Mouse (Mus musculus): ENCODE measurements around the gene Pitpnm2.

Gene Pitpnm2

GRCm38 (mm10) chr5:124093852-124094604, 155.5 kb downstream of the Pitpnm2 start:
- no peak for DNase-seq (ENCODE audit: low spot score)

- no peak for DNase-seq (ENCODE audit: low spot score)
These were observed 156.3 kb downstream of the Pitpnm2 start for GRCm38 (mm10) chr5:124093120-124093794.

- peak; percentile 50 for DNase-seq (ENCODE audit: low spot score)
These were observed 157.6 kb downstream of the Pitpnm2 start for GRCm38 (mm10) chr5:124091951-124092406.

GRCm38 (mm10) chr5:124089868-124090267, 159.7 kb downstream of the Pitpnm2 start:
- DNase-seq (ENCODE audit: low spot score): no peak

GRCm38 (mm10) chr5:124086876-124087275, 162.7 kb downstream of the Pitpnm2 start:
- no peak for DNase-seq (ENCODE audit: low spot score)

GRCm38 (mm10) chr5:124085513-124085912, 164.0 kb downstream of the Pitpnm2 start:
- no peak for DNase-seq (ENCODE audit: low spot score)

GRCm38 (mm10) chr5:124084588-124085173, 164.9 kb downstream of the Pitpnm2 start:
- peak; percentile 72 for DNase-seq (ENCODE audit: low spot score)

- DNase-seq (ENCODE audit: low spot score): no peak
These were observed 165.5 kb downstream of the Pitpnm2 start for GRCm38 (mm10) chr5:124083850-124084587.

- DNase-seq (ENCODE audit: low spot score): no peak
These were observed 166.4 kb downstream of the Pitpnm2 start for GRCm38 (mm10) chr5:124082941-124083688.

GRCm38 (mm10) chr5:124082447-124082846, 167.1 kb downstream of the Pitpnm2 start:
- no peak for DNase-seq (ENCODE audit: low spot score)

- no peak for DNase-seq (ENCODE audit: low spot score)
These were observed 169.7 kb downstream of the Pitpnm2 start for GRCm38 (mm10) chr5:124079880-124080279.

- DNase-seq (ENCODE audit: low spot score): no peak
These were observed 170.7 kb downstream of the Pitpnm2 start for GRCm38 (mm10) chr5:124078794-124079416.

GRCm38 (mm10) chr5:124077856-124078460, 171.6 kb downstream of the Pitpnm2 start:
- DNase-seq (ENCODE audit: low spot score): no peak

- no peak for DNase-seq (ENCODE audit: low spot score)
These were observed 172.3 kb downstream of the Pitpnm2 start for GRCm38 (mm10) chr5:124077241-124077640.

- no peak for DNase-seq (ENCODE audit: low spot score)
These were observed 173.0 kb downstream of the Pitpnm2 start for GRCm38 (mm10) chr5:124076559-124076958.

- no peak for DNase-seq (ENCODE audit: low spot score)
These were observed 173.8 kb downstream of the Pitpnm2 start for GRCm38 (mm10) chr5:124075716-124076115.

- DNase-seq (ENCODE audit: low spot score): no peak
These were observed 174.7 kb downstream of the Pitpnm2 start for GRCm38 (mm10) chr5:124074845-124075307.

GRCm38 (mm10) chr5:124073682-124074081, 175.9 kb downstream of the Pitpnm2 start:
- DNase-seq (ENCODE audit: low spot score): no peak

GRCm38 (mm10) chr5:124069657-124070056, 179.9 kb downstream of the Pitpnm2 start:
- DNase-seq (ENCODE audit: low spot score): no peak
